Mouse (Mus musculus) testis, adult 2 months (tissue): ENCODE measurements at regions not wholly inside any gene's neighbourhood (a gene's known extent, or its start where the extent isn't known, plus 50 kb on each side); places are given as distances from the start of the nearest gene placed in this dataset.

Experiments used
- H3K27ac ChIP-seq: fragments of 200-500 bp; 2 replicates; pipeline ENCODE4 v1.5.1; 2012; ENCODE audit warnings: low read depth, low read length; ENCODE audit not compliant: control insufficient read depth, insufficient read depth
- H3K27me3 ChIP-seq: fragments of 200-500 bp; 2 replicates; pipeline ENCODE4 v1.6.1; 2012; ENCODE audit warnings: mild to moderate bottlenecking, low read length, moderate library complexity; ENCODE audit not compliant: control insufficient read depth, insufficient read depth
- H3K36me3 ChIP-seq: fragments of 200-500 bp; 2 replicates; pipeline ENCODE4 v1.6.1; 2012; ENCODE audit warnings: mild to moderate bottlenecking, low read length; ENCODE audit not compliant: control insufficient read depth, insufficient read depth
- H3K4me1 ChIP-seq: fragments of 200-500 bp; 2 replicates; pipeline ENCODE4 v1.6.1; 2012; ENCODE audit warnings: low read length; ENCODE audit not compliant: control insufficient read depth, insufficient read depth
- H3K4me3 ChIP-seq: fragments of 200-500 bp; 2 replicates; pipeline ENCODE4 v1.5.1; 2012; ENCODE audit warnings: low read depth, mild to moderate bottlenecking, low read length, moderate library complexity, mixed read lengths; ENCODE audit not compliant: control insufficient read depth
- CTCF ChIP-seq: fragments of 200-500 bp; IDR thresholded peaks from 2 replicates; pipeline ENCODE4 v1.5.1; 2012; ENCODE audit warnings: low read depth, mild to moderate bottlenecking, inconsistent platforms, low read length, moderate library complexity; ENCODE audit not compliant: control insufficient read depth, insufficient read depth, insufficient replicate concordance
- POLR2A ChIP-seq: fragments of 200-500 bp; IDR thresholded peaks from 2 replicates; pipeline ENCODE4 v1.6.1; 2012; ENCODE audit warnings: low read depth, mild to moderate bottlenecking, inconsistent platforms, low read length, moderate library complexity; ENCODE audit not compliant: control insufficient read depth

GRCm38 (mm10) chr5:75444024-75444604, 130.6 kb upstream of the Kit start:
- no peak overlapping the region for H3K27ac ChIP-seq
- no peaks in the 10 kb centered on the region for H3K36me3 ChIP-seq
- H3K4me1 ChIP-seq, result no peaks in the 10 kb centered on the region
- no peak overlapping the region for H3K4me3 ChIP-seq
- no peak for TF ChIP-seq POLR2A
- no peak for TF ChIP-seq CTCF
- H3K27me3 ChIP-seq, result no peaks in the 10 kb centered on the region

GRCm38 (mm10) chr5:75446386-75446785, 128.3 kb upstream of the Kit start:
- TF ChIP-seq CTCF, result no peak
- no peak overlapping the region for H3K4me3 ChIP-seq
- H3K4me1 ChIP-seq, result peaks cover 6% of the 10 kb centered on the region

GRCm38 (mm10) chr5:75449913-75450525, 124.7 kb upstream of the Kit start:
- Histone ChIP-seq H3K27ac (no peak overlapping the region), H3K4me1 (peaks cover 6% of the 10 kb centered on the region), H3K27me3 (no peaks in the 10 kb centered on the region), H3K4me3 (no peak overlapping the region; the same call in 1 of the 2 replicates), H3K36me3 (no peaks in the 10 kb centered on the region)
- TF ChIP-seq CTCF, result no peak
- no peak for TF ChIP-seq POLR2A

More at GRCm38 (mm10) chr5:75446386-75446785, 128.3 kb upstream of the Kit start:
- no peak overlapping the region for H3K27ac ChIP-seq
- no peaks in the 10 kb centered on the region for H3K36me3 ChIP-seq
- no peaks in the 10 kb centered on the region for H3K27me3 ChIP-seq

- Histone ChIP-seq H3K27me3 (no peaks in the 10 kb centered on the region), H3K4me1 (peaks cover 6% of the 10 kb centered on the region), H3K4me3 (no peak overlapping the region; the same call in 1 of the 2 replicates), H3K27ac (no peak overlapping the region), H3K36me3 (no peaks in the 10 kb centered on the region)
- TF ChIP-seq CTCF (no peak), POLR2A (no peak)
These were observed 124.2 kb upstream of the Kit start for GRCm38 (mm10) chr5:75450564-75450963.

GRCm38 (mm10) chr5:75451081-75451480, 123.6 kb upstream of the Kit start:
- TF ChIP-seq POLR2A (no peak), CTCF (no peak)
- H3K27ac ChIP-seq, result no peak overlapping the region

GRCm38 (mm10) chr5:75451693-75452092, 123.0 kb upstream of the Kit start:
- TF ChIP-seq CTCF, result no peak
- TF ChIP-seq POLR2A, result no peak

More at GRCm38 (mm10) chr5:75451081-75451480, 123.6 kb upstream of the Kit start:
- Histone ChIP-seq H3K4me3 (no peak overlapping the region), H3K4me1 (peaks cover 6% of the 10 kb centered on the region), H3K36me3 (no peaks in the 10 kb centered on the region), H3K27me3 (no peaks in the 10 kb centered on the region)

GRCm38 (mm10) chr5:75453757-75454390, 120.8 kb upstream of the Kit start:
- TF ChIP-seq CTCF (no peak), POLR2A (no peak)
- Histone ChIP-seq H3K27me3 (no peaks in the 10 kb centered on the region), H3K36me3 (no peaks in the 10 kb centered on the region), H3K4me1 (peaks cover 6% of the 10 kb centered on the region), H3K27ac (no peak overlapping the region), H3K4me3 (no peak overlapping the region)

More at GRCm38 (mm10) chr5:75451693-75452092, 123.0 kb upstream of the Kit start:
- Histone ChIP-seq H3K27ac (no peak overlapping the region), H3K36me3 (no peaks in the 10 kb centered on the region), H3K4me1 (peaks cover 6% of the 10 kb centered on the region), H3K4me3 (no peak overlapping the region), H3K27me3 (no peaks in the 10 kb centered on the region)
